Mouse (Mus musculus) left cerebral cortex, postnatal 4 days (tissue): ENCODE data around the gene Hacd1. TPM values are rescaled to one million over a fixed set of nuclear protein-coding genes. Genes with fewer than 3 reads are reported as not detected.

ENCODE experiments used
- DNase-seq: peaks from one replicate; pipeline ENCODE4 v3.0.0-alpha.2; 2022
- intact Hi-C: fragments of 180-260 bp; cut with DNase I; formaldehyde crosslinking; loops from one replicate; pipeline ENCODE4 v1.15.1; 2025
- total RNA-seq, 2 experiments: library from RNA; stranded (reverse); gene quantifications; 2 replicates each; pipeline ENCODE4 v1.2.3; 2021

Hacd1 gene
- total RNA-seq, 2 experiments from 2014 or later, result 31.4 to 32.8 TPM

DNA sequence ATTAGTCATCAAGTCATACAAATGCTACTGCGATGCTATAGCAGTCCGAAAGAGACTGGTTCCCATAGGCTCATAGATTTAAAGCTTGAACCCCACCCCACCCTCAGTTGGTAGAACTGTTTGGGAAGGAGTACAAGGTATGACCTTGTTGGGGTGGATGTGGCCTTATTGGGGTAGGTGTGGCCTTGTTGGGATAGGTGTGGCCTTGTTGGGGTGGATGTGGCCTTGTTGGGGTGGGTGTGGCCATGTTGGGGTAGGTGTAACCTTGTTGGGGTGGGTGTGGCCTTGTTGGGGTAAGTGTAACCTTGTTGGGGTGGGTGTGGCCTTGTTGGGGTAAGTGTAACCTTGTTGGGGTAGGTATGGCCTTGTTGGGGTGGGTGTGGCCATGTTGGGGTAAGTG lies 14.7 kb downstream of the Hacd1 start:
- DNase-seq, result no peak
- intact Hi-C loops, result no loop called here

DNA sequence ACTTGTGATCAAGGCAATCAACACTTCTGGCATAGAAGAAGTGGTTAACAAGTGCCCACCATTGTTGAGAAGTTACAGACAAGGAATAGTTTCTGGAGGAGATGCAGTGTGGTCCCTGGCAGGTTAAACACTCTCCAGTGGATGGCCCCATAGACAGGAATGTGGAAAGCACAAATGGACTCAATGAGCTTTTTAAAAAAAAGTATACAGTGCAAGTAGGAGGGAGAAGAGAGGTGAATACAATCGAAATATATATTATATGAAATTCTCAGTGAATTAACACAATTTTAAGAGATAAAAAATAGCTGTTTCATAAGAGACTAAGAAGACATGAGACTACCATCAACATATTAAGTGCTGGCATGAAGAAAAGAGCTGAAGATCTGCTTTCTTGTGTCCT lies 36.7 kb downstream of the Hacd1 start:
- intact Hi-C loops, result no loop called here
- no peak for DNase-seq

DNA sequence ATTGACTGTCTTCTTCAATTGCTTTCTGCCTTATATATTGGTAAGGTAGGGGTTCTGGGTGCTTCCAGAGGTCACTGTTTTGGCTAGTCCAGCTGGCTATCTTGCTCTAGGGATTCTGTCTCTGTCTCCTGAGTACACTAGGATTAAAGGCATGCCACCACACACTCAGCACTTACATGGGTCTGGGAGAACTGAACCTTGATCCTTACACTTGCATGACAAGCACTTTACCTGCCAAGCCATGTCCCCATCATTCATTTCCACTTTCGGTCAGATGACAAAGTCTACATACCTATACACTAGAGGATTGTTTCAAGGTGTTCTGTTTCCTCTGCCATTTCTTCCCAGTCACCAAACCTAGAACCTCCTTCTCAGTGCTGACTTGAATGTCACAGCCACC lies 50.8 kb downstream of the Hacd1 start:
- intact Hi-C loops, result no loop called here
- DNase-seq, result no peak

DNA sequence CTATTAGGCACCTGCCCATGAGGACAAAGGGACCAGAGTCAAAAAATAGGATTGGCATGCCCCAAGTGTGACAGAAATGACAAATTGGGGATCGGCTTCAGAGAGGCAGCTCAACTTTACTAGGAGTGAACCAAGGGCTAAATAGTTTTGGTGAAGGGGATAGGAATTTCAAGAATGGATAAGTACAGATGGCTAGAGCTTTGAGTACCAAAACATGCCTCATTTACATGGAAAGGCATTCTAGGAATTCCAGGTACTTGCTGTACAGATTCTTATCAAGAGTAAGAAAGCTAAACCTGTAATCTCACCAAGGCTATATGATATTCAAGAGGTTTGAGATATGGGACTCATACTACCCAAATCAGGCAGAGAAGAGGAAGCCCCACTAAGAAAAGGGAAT lies 95.8 kb downstream of the Hacd1 start:
- DNase-seq, result no peak
- intact Hi-C loops, result no loop called here

DNA sequence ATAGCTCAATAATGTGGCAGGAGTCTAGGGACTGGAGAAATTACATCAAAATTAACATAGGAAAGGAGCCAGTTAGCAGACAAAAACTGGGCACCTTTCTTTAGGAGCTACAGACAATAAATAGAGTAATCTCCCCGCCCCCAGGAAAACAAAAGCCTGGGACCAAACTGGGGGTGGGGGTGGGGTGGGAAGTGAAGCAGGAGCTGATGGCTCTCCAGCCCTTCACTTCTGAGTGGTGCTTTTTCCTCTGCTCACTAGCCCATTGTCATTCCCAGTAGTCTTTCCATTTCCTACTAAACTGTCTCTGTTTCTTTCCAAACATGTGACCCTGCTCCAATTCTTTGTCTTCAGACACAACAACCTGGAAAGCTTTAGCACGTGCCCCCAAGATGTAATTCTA lies 99.5 kb downstream of the Hacd1 start:
- intact Hi-C loops, result no loop called here
- DNase-seq, result no peak

DNA sequence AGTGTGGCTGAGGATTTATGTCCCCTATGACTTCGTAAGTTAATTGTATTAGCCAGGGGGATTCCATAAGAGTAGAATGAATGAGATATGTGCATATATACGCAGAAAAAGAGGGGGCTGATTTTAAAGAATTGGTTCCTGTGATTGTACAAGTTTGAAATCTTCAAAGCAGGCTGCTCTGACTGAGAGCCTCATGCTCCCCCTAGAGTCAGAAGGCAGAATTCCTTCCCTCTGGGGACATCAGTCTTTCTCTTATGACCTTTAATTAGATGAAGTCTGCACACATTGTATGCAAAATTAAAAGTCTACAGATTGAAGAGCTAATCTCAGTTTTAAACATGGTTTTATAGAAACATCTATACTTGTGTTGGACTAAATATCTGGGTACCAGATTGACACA lies 117.8 kb downstream of the Hacd1 start:
- intact Hi-C loops, result loop anchor here (10.0 kb wide), 1 partner anchor 643 kb away; no protein-coding TSS in a partner anchor

DNA sequence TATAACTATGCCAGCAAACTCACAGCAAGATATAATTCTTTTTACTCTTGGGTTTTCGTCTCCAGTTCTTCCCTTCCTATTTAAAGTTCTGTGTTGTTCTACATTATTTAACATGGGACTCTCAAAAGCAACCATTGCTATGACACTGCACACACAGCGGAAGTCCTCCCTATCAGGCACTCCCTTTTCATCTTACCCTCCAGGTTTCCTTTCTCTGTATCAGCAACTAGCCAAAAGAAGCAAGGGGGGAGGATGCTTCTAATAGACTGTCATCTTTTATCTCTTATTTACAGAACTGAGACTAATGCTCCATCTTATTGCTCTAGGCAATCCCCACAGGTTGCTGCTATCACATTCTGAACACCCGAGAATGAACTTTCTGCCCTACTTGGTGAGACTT lies 120.6 kb downstream of the Hacd1 start:
- DNase-seq, result no peak
- intact Hi-C loops, result loop anchor here (10.0 kb wide), 1 partner anchor 641 kb away; no protein-coding TSS in a partner anchor

More for the DNA sequence above, 117.8 kb downstream of the Hacd1 start:
- DNase-seq, result no peak

DNA sequence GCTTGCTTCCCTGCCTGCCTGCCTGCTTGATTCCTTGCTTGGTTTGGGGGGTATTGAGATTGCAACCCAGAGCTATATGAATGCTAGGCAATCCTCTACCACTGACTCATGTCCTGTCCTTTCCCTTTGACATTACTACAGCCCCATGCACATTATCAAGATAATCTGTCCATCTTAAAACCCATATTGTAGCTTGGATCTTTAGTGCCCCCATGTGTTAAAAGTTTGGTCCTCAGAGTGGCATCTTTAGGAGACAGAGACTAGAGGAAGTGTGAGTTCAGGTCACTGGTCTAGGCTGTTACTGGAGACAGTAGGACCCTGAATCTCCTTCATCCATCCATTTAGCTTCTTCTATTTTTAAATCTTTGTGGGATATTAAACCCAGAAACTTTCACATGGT lies 123.7 kb downstream of the Hacd1 start:
- intact Hi-C loops, result loop anchor here (10.0 kb wide), 1 partner anchor 637 kb away; no protein-coding TSS in a partner anchor
- DNase-seq, result no peak

DNA sequence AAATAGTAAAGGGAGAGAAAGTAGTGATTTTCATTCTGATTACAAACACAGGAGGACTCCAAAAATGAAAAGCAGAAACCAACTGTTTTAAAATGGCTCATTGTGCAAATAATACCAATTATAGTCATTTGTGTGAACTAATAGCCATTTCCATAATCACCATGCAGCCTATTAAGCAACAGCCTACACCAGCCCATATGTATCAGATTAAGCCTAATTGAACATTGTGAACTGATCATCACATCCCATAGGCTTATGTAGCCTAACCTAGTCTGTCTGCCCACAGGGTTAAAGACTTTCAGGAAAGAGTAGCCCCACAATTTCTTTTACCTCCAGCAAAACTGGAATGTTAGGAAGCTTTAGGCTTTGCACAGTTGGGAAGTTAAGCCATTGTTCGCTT lies 125.2 kb downstream of the Hacd1 start:
- no peak for DNase-seq
- intact Hi-C loops, result loop anchor here (10.0 kb wide), 1 partner anchor 636 kb away; no protein-coding TSS in a partner anchor

DNA sequence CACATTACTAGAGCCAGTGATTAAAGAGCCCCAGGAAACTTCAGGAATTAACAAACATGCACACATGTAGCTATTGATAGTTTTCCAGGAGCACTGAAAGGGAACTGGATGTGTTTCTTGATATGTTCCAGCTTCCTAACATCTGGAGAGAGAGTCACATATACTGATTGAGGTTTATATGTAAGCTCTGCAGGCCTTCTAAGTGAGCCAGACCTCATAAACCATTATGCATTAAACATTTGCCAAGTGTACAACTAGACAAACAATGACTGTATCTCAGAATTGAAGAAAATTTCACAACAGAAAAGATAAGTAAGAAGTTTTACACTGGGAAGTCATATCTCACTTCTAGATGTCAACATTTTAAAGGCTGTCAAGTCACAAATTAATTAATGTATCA lies 167.4 kb downstream of the Hacd1 start:
- intact Hi-C loops, result no loop called here
- no peak for DNase-seq

DNA sequence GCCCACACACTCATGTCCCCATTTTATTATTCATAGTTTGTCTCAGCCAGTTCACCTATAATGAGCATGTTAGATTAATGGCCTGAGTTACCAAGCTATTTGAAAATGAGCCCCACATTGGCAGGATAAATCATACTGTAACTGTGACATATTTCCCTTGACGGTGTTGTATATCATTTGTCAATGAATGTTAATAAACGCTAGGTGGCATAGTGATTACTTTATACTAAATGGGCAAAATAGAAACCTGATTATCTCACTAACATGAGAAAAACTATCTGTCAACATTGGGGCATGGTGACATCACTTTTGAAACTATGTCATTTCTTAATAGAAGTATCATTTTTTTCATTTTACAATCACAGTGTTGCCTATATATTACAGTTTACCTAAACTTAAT lies 198.5 kb downstream of the Hacd1 start:
- intact Hi-C loops, result no loop called here
- DNase-seq, result no peak

DNA sequence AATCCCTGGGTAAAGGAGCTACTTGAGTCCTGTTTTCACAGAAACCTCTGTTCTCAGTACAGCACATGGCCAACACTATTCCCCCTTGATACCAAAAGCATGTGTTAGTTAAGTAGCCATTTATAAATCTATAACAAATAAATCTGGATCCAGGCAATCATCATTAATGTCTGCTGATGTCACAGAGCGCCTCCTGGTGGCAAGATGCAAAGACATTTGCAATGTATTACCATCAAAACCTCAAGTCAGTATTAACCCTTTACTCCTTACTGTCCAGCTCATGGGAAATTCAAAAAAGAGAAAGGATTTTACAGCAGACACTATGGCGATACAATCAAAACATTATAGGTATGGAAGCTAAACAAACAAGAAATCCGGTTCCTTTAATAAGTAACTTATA lies 200.4 kb downstream of the Hacd1 start:
- intact Hi-C loops, result no loop called here
- peak; percentile 7 for DNase-seq

DNA sequence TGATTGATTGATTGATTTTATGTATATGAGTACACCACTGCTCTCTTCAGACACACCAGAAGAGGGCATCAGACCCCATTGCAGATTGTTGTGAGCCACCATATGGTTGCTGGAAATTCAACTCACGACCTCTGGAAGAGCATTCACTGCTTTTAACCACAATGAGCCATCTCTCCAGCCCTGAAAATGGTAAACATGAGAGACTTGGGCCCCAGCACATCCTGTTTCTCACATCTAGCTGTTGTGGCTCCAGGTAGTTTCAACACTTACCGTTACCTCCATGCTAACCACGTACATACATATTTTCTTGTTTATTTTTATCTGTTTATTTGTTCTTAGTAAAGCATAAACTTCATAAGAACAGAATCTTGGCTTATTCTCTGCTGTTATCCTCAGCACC lies 219.6 kb downstream of the Hacd1 start:
- DNase-seq, result no peak
- intact Hi-C loops, result no loop called here

DNA sequence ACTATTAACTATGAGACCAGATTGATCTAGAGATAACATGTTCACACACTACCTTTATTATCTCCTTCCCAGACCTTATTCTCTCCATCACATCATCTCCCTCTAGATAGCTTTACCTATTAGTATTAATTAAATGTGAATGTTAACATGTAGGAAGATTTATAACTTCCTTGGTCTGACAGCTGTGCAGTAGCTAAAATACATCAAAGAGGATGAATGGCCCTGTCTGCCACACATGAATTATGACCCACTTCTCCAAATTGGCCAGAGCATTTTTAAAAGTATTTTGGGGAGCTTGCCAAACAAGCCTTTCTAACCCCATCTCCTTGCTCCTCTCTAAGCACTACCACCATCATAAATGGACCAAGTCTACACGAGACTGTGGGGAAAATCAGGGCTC lies 220.9 kb downstream of the Hacd1 start:
- DNase-seq, result no peak
- intact Hi-C loops, result no loop called here

DNA sequence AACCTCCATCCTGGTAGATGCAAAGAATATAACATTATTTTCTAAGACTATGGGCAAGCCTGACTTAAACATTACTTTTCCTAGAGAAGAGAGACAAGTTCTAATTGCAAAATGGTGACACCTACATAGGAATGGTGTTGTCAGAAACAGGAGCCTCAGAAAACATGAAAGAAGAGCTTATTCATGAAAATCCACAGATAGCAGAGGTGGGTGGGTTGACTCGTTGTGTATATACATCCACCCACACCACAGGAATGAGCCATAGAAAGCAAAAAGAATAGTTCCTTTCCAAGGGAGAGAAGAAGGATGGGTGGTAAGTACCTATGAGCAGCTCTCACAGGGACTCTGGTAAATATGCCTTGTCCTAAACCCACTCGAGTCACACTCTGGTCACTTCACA lies 239.3 kb downstream of the Hacd1 start:
- no peak for DNase-seq
- intact Hi-C loops, result no loop called here

DNA sequence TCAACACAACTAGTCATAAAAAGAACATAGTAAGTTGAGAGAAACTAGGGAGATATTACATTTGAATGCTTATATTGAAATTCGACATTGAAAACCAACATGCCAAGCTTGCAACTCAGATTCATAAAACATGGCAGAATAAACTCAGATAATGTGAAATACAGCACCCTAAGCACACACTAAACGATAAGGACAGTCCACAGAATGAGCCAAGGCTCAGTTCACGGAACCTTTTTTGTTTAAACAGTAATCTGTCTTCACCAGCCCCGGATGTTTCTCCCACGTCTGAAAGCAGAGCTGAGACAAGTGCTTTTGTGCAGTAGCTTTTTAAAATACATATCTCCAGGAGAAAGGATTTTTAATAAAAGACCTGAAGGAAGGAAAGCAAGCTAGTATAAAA lies 247.3 kb downstream of the Hacd1 start:
- no peak for DNase-seq
- intact Hi-C loops, result no loop called here

DNA sequence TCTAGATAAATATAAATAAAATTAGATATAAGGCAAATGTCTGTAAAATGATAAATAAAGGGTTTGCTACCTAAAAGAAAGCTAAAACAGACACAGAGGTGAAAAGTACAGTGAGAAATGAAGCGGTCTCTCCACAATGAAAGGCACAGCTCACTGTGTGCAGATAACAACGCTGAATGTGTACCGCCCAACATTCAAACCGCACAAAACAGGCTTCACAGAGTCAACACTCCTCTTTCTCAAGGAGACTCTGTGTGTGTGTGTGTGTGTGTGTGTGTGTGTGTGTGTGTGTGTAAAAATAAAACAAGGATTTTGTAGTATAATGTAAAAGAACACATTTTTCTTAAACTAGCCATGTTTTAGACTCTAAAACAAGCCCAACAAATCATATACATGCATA lies 247.9 kb downstream of the Hacd1 start:
- intact Hi-C loops, result no loop called here
- no peak for DNase-seq

DNA sequence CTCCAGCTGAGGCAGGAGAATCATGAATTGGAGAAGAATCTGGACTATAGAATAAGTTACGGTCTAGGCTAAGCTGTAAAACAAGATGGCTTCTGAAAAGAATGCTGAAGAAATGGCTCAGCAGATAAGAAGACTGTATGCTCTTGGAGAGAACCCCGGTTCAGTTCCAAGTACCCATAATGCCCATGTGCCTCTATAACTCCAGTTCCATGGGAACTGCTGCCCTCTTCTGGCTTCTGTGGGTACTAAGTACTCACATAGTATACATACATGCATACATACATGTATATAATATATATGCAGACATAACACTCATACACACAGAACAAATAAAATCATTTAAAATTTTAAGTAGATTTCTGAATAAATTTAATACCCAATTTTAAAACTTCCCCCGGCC lies 249.8 kb downstream of the Hacd1 start:
- no peak for DNase-seq
- intact Hi-C loops, result no loop called here

DNA sequence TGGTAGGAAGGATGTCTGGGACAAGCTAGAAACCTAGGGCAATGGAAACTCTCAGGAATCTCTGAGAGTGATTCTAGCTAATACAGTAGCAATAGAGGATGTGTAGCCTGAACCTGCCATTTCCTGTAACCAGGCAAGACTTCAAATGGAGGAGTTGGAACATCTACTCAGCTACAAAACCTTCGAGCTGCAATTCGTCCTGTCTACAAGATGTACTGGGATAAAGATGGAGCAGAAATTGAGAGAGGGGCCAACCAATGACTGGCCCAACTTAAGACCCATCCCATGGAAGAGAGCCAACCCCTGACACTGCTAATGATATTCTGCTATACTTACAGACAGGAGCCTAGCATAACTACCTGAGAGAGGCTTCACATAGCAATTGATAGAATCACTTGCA lies 255.3 kb downstream of the Hacd1 start:
- DNase-seq, result no peak
- intact Hi-C loops, result no loop called here

Other genes starting within 250 kb of the Hacd1 start
- 100 to 1,000 TPM; 103 to 105 TPM for gene Stam, start 18.0 kb upstream of the Hacd1 start, total RNA-seq
- under 1 TPM in 1 of 2 experiments, not detected in 1; 0.14 TPM for gene Tmem236, start 118.4 kb upstream of the Hacd1 start, total RNA-seq
- 10 to 100 TPM; 10.7 to 12.3 TPM for gene Mrc1, start 173.3 kb upstream of the Hacd1 start, total RNA-seq